Mouse (Mus musculus) frontal cortex, postnatal 36 days (tissue): ENCODE results near the gene Lamc1.
A peak's percentile ranks its signal among the peaks of the same experiment; 100 is the strongest.
"Not testable (repeated sequence)": the region's sequence is repeated elsewhere in the genome, so short reads cannot be mapped to it uniquely, and the experiment has no call there.

Experiments used
- DNase-seq, 2 experiments: peaks; one replicate each; pipeline ENCODE4 v3.0.0; 2022; ENCODE audit warnings: low spot score in 2 of 2

Lamc1 gene

GRCm38 (mm10) chr1:153299436-153299835 is 33.1 kb downstream of the Lamc1 start:
- DNase-seq: not testable (repeated sequence)

GRCm38 (mm10) chr1:153297774-153298363 is 34.7 kb downstream of the Lamc1 start:
- DNase-seq: not testable (repeated sequence)

- DNase-seq: no peak
Measured at GRCm38 (mm10) chr1:153296035-153296434, 36.6 kb downstream of the Lamc1 start.

- DNase-seq: no peak
Measured at GRCm38 (mm10) chr1:153292892-153293291, 39.7 kb downstream of the Lamc1 start.

GRCm38 (mm10) chr1:153292202-153292601 is 40.4 kb downstream of the Lamc1 start:
- no peak for DNase-seq

GRCm38 (mm10) chr1:153291416-153291815 is 41.2 kb downstream of the Lamc1 start:
- DNase-seq: no peak

GRCm38 (mm10) chr1:153288010-153288409 is 44.6 kb downstream of the Lamc1 start:
- DNase-seq: peak; percentile 54 to 78

- DNase-seq: no peak
Measured at GRCm38 (mm10) chr1:153287443-153287842, 45.1 kb downstream of the Lamc1 start.

- no peak for DNase-seq
Measured at GRCm38 (mm10) chr1:153286216-153286615, 46.4 kb downstream of the Lamc1 start.

GRCm38 (mm10) chr1:153285188-153285587 is 47.4 kb downstream of the Lamc1 start:
- no peak for DNase-seq

GRCm38 (mm10) chr1:153282342-153282975 is 50.1 kb downstream of the Lamc1 start:
- no peak for DNase-seq

GRCm38 (mm10) chr1:153281483-153281882 is 51.1 kb downstream of the Lamc1 start:
- DNase-seq: no peak

GRCm38 (mm10) chr1:153280411-153280810 is 52.2 kb downstream of the Lamc1 start:
- peak; percentile 36 to 58 for DNase-seq

GRCm38 (mm10) chr1:153278028-153278613 is 54.5 kb downstream of the Lamc1 start:
- DNase-seq: no peak

- no peak for DNase-seq
Measured at GRCm38 (mm10) chr1:153275466-153275865, 57.1 kb downstream of the Lamc1 start.

- DNase-seq: no peak
Measured at GRCm38 (mm10) chr1:153274611-153275010, 58.0 kb downstream of the Lamc1 start.

GRCm38 (mm10) chr1:153273657-153274056 is 58.9 kb downstream of the Lamc1 start:
- no peak for DNase-seq

- no peak for DNase-seq
Measured at GRCm38 (mm10) chr1:153270827-153271226, 61.8 kb downstream of the Lamc1 start.

- no peak for DNase-seq
Measured at GRCm38 (mm10) chr1:153269681-153270080, 62.9 kb downstream of the Lamc1 start.

- no peak for DNase-seq
Measured at GRCm38 (mm10) chr1:153268806-153269309, 63.7 kb downstream of the Lamc1 start.

GRCm38 (mm10) chr1:153268306-153268705 is 64.3 kb downstream of the Lamc1 start:
- DNase-seq: no peak

- DNase-seq: no peak
Measured at GRCm38 (mm10) chr1:153267730-153268129, 64.9 kb downstream of the Lamc1 start.

GRCm38 (mm10) chr1:153266891-153267290 is 65.7 kb downstream of the Lamc1 start:
- DNase-seq: peak in 1 of 2 experiments; percentile 33
